Mouse (Mus musculus) forebrain, embryonic 12.5 days (tissue): ENCODE data around the gene Kmt2e. TPM values are rescaled to one million over a fixed set of nuclear protein-coding genes. Genes with fewer than 3 reads are reported as not detected.
"Not testable (repeated sequence)": the region's sequence is repeated elsewhere in the genome, so short reads cannot be mapped to it uniquely, and the experiment has no call there.

Experiments used
- ATAC-seq: fragments of 200-750 bp; cut with Nextera tagmentation; 2 replicates; pipeline ENCODE4 v1.8.0; 2017; ENCODE audit warnings: moderate TSS enrichment; ENCODE audit not compliant: low FRiP score
- H3K27ac ChIP-seq: fragments of 300-500 bp; sonication (generic); 2 replicates; pipeline ENCODE4 v1.5.1; 2016; ENCODE audit warnings: mild to moderate bottlenecking
- H3K27me3 ChIP-seq: fragments of 300-500 bp; sonication (generic); 2 replicates; pipeline ENCODE4 v1.6.1; 2016; ENCODE audit warnings: mild to moderate bottlenecking
- H3K36me3 ChIP-seq: fragments of 300-500 bp; sonication (generic); replicated peaks from 2 replicates; pipeline ENCODE4 v1.6.1; 2016; ENCODE audit warnings: mild to moderate bottlenecking
- H3K4me1 ChIP-seq: fragments of 300-500 bp; sonication (generic); 2 replicates; pipeline ENCODE4 v1.6.1; 2016
- H3K4me2 ChIP-seq: fragments of 300-500 bp; sonication (generic); 2 replicates; pipeline ENCODE4 v1.6.1; 2016; ENCODE audit warnings: mild to moderate bottlenecking, moderate library complexity
- H3K4me3 ChIP-seq: fragments of 300-500 bp; sonication (generic); replicated peaks from 2 replicates; pipeline ENCODE4 v1.5.1; 2016; ENCODE audit warnings: mild to moderate bottlenecking
- H3K9ac ChIP-seq: fragments of 300-500 bp; sonication (generic); 2 replicates; pipeline ENCODE4 v1.6.1; 2016; ENCODE audit warnings: mild to moderate bottlenecking
- H3K9me3 ChIP-seq: fragments of 300-500 bp; sonication (generic); 2 replicates; pipeline ENCODE4 v1.6.1; 2016
- WGBS: fragments of 180-500 bp; shearing (Covaris S2); methylation state at CpG from one replicate; pipeline ENCODE4 v1.1.7; 2016; 5-methylcytosine and 5-hydroxymethylcytosine counted together
- polyA plus RNA-seq: library from polyadenylated mRNA; unstranded; fragments of >200 nt; fragmentation: Nextera tagmentation; extraction: Ambion mirVana; gene quantifications from 2 replicates; pipeline ENCODE4 v1.2.1, GENCODE M21; 2016

Kmt2e gene
- polyA plus RNA-seq, 1 experiment from 2014 or later: 138 TPM

DNA sequence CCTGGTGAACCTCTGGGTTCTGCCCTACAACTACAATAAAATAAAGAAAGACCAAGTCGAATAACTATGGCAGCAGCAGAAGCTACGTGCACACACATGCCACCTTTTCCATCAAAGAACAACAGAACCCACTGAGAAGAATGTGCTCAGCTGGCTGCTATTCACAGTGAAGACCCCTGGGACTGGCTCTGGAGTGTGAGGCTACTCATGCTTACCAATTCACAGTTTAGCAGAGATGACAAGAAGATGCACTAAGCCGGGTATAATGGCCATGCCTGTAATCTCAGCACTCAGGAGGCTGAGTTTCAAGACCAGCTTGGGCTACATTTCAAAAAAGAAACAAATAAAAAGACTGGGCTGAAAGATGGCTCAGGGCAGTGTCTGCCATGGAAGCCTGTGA, 82.7 kb downstream of the Kmt2e start:
- Histone ChIP-seq H3K27me3 (no peaks in the 10 kb centered on the region), H3K4me3 (no peak overlapping the region), H3K4me1 (peaks cover 9% of the 10 kb centered on the region), H3K4me2 (no peak overlapping the region), H3K36me3 (peaks cover 49% of the 10 kb centered on the region), H3K9me3 (no peaks in the 10 kb centered on the region), H3K27ac (peak overlapping the region; percentile 66; the same call in 1 of the 2 replicates), H3K9ac (no peak overlapping the region)
- 51% methylated on average over 3 of the region's 3 CpGs for WGBS
- ATAC-seq: peak; percentile 55

DNA sequence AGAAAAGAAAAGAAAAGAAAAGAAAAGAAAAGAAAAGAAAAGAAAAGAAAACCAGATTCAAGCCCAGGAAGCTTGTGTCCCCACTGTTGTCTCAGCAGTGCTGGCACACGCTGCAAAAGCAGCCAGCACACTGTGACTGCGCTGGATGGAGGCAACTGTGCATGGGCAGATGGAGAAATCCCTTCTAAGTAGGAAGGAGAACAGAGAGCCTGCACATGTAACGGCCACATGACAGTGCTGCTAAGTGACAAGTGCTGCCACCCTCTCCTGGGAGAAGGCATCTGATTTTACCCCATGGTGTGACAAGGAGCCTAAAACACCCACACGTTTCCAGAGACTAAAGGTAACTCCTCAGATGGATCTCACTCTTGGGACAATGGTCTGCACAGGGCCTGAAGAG, 83.6 kb downstream of the Kmt2e start:
- WGBS: 64% methylated on average over 4 of the region's 4 CpGs
- Histone ChIP-seq H3K27me3 (no peaks in the 10 kb centered on the region), H3K27ac (no peak overlapping the region), H3K4me3 (no peak overlapping the region), H3K9ac (no peak overlapping the region), H3K4me1 (peaks cover 9% of the 10 kb centered on the region), H3K36me3 (peaks cover 52% of the 10 kb centered on the region), H3K9me3 (no peaks in the 10 kb centered on the region), H3K4me2 (no peak overlapping the region)
- no peak for ATAC-seq

DNA sequence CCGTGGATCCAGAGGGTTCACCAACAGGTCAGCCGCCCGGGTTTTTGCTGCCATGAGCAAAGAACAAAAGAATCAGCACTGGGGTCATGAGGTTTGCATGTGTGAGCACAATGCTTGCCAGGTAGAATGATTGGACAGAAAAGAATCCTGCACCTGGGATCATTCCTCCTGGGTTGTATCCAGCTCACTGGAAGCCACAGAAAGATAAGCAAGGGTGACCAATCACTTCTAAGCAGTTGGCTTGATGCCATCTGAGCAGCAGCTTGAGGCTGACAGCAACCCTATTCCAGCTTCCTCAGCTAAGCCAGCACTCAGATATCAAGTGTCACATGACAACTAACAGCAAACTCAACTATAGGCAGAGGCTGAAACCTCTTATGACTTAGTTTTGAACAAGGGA, 84.4 kb downstream of the Kmt2e start:
- WGBS: 87% methylated on average over 3 of the region's 3 CpGs
- Histone ChIP-seq H3K4me1 (peaks cover 9% of the 10 kb centered on the region), H3K4me2 (no peak overlapping the region), H3K27ac (no peak overlapping the region), H3K4me3 (no peak overlapping the region), H3K36me3 (peaks cover 47% of the 10 kb centered on the region), H3K27me3 (no peaks in the 10 kb centered on the region), H3K9ac (no peak overlapping the region), H3K9me3 (no peaks in the 10 kb centered on the region)
- no peak for ATAC-seq

DNA sequence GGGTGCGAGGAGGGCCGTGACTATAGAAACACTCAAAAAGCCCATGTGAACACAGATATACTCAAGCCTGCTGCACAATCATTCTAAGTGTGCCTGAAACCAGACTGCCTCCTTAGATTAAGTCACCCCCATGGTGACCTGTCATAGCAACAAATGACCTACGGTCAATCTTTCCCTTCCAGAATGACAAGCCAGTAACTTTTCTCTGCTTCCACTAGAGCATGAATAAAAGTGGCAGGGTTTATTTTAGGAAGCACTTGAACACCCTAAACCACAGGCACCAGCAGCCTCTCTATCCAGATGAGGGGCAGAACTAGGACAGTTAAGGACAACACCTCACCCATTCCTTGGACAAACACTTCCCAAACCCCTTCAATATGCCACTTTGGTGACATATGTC, 85.4 kb downstream of the Kmt2e start:
- ATAC-seq: no peak
- no peak overlapping the region for H3K4me2 ChIP-seq
- no peak overlapping the region for H3K4me3 ChIP-seq
- no peak overlapping the region for H3K27ac ChIP-seq
- H3K9me3 ChIP-seq: no peaks in the 10 kb centered on the region
- peaks cover 47% of the 10 kb centered on the region for H3K36me3 ChIP-seq
- H3K4me1 ChIP-seq: peaks cover 9% of the 10 kb centered on the region
- H3K9ac ChIP-seq: no peak overlapping the region
- 91% methylated on average over 3 of the region's 3 CpGs for WGBS
- no peaks in the 10 kb centered on the region for H3K27me3 ChIP-seq

DNA sequence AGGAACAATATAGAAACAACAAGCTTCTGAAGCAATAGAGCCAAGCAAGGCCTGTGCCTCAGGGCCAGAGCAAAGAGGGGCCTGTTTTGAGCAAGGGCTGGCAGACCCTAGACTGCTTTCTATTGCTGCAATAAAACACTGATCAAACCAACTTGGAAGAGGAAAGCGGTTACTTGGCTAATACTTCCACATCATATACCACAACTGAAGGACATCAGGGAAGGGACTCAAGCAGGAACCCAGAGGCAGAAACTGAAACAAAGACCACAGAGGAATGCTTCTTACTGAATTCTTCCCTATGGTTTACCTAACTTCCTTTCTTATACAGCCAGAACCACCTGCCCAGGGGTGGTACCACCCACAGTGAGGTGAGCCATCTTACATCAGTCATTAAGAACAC, 87.4 kb downstream of the Kmt2e start:
- Histone ChIP-seq H3K4me3 (no peak overlapping the region), H3K4me2 (no peak overlapping the region), H3K9ac (no peak overlapping the region), H3K9me3 (no peaks in the 10 kb centered on the region), H3K27ac (no peak overlapping the region), H3K36me3 (peaks cover 47% of the 10 kb centered on the region), H3K27me3 (no peaks in the 10 kb centered on the region), H3K4me1 (peaks cover 9% of the 10 kb centered on the region)
- 96% methylated on average over 1 of the region's 1 CpGs for WGBS
- no peak for ATAC-seq

DNA sequence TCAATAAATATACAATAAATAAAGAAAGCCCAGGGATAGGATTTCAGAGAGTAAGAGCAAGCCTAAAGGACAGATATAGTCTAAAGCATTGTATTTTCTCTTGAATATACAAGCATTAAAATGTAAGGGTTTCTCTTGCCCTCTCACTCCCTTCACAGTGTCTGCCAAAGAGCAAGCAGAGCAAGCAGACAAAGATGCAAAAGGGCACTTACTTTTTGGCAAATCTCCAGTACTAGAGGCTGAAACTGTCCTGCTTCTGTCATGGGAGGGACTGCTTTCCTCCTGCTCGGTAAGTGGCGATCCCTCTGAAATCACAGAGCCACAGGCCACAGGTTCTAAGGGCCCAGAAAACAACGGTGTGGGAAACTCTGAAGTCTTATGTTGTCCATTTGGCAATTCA, 89.7 kb downstream of the Kmt2e start:
- H3K27ac ChIP-seq: no peak overlapping the region
- no peaks in the 10 kb centered on the region for H3K27me3 ChIP-seq
- H3K4me1 ChIP-seq: no peaks in the 10 kb centered on the region; the same call in 1 of the 2 replicates
- no peaks in the 10 kb centered on the region for H3K9me3 ChIP-seq
- H3K9ac ChIP-seq: no peak overlapping the region
- H3K4me2 ChIP-seq: no peak overlapping the region
- WGBS: 95% methylated on average over 3 of the region's 3 CpGs
- no peak overlapping the region for H3K4me3 ChIP-seq
- ATAC-seq: no peak
- H3K36me3 ChIP-seq: peaks cover 47% of the 10 kb centered on the region

DNA sequence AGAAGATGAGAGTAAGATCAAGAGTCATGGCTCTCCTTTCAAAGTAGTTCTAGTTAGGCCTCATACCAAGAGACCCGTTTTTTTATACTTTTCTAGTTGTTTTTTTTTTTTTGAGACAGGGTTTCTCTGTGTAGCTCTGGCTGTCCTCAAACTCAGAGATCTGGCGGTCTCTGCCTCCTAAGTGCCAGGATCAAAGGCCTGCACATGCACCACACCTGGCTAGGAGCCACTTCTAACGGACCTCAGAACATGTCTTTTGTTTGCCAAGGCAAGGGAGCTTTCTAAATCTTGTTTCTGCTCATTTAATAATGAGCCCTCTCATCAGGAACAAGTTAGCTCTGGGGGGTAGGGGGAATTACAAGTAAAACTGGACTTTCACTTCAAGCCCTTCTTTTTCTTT, 90.4 kb downstream of the Kmt2e start:
- Histone ChIP-seq H3K4me3 (no peak overlapping the region), H3K36me3 (peaks cover 46% of the 10 kb centered on the region), H3K4me1 (no peaks in the 10 kb centered on the region), H3K27me3 (no peaks in the 10 kb centered on the region), H3K9me3 (no peaks in the 10 kb centered on the region), H3K4me2 (no peak overlapping the region), H3K27ac (no peak overlapping the region), H3K9ac (no peak overlapping the region)
- no peak for ATAC-seq
- 72% methylated on average over 3 of the region's 3 CpGs for WGBS

DNA sequence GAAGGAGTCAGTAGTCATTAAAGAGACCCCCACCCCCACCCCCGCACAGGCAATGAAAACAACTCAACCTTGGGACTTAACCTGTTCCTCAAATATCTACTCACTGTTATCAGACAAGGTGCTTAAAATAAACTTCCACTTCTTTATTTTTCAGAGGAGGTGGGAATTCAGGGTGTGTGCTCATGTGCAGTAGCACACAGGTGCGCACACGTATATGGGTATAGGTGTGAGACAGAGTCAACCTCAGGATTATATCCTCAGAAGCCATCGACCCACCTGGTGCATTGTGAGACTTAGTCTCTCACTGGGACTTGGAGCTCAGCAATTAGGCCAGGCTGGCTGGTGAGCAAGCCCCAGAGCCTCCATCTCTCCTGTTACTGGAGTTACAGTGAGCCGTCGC, 96.9 kb downstream of the Kmt2e start:
- no peak for ATAC-seq

DNA sequence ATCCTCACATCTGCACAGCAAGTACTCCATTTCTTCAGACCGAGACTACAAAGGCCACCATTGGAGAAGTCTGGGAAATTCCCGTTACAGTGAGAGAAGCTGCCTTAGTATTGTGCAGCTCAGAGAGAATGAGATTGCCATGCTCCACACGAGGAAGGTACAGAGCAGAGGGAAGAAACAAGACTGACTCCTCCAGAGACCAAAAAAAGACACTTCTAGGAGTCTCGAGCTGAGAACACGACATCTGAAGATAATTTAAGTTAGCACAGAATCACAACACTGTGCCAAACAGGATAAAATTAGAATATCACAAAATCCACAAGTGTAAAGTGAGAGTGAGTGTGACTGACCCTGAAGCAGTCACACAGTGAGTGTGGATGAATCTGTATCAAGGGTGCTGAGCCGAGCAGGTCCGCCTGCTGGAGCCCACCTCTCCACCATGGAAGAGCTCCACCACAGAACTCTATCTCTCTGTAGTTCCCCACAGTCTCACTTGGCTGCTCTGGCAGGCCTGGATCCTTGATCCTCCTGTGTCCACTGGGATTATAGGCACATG, 97.4 kb downstream of the Kmt2e start:
- H3K9me3 ChIP-seq: no peaks in the 10 kb centered on the region
- no peak overlapping the region for H3K27ac ChIP-seq
- H3K4me1 ChIP-seq: peaks cover 6% of the 10 kb centered on the region; the same call in 1 of the 2 replicates
- peaks cover 10% of the 10 kb centered on the region for H3K36me3 ChIP-seq
- ATAC-seq: no peak
- H3K27me3 ChIP-seq: no peaks in the 10 kb centered on the region
- no peak overlapping the region for H3K9ac ChIP-seq
- 85% methylated on average over 7 of the region's 7 CpGs for WGBS
- no peak overlapping the region for H3K4me3 ChIP-seq
- H3K4me2 ChIP-seq: no peak overlapping the region

More for the DNA sequence above, 96.9 kb downstream of the Kmt2e start:
- Histone ChIP-seq H3K4me2 (no peak overlapping the region), H3K27me3 (no peaks in the 10 kb centered on the region), H3K27ac (no peak overlapping the region), H3K4me3 (no peak overlapping the region), H3K36me3 (peaks cover 10% of the 10 kb centered on the region), H3K9ac (no peak overlapping the region), H3K4me1 (peaks cover 6% of the 10 kb centered on the region; the same call in 1 of the 2 replicates), H3K9me3 (no peaks in the 10 kb centered on the region)
- WGBS: 92% methylated on average over 6 of the region's 6 CpGs

DNA sequence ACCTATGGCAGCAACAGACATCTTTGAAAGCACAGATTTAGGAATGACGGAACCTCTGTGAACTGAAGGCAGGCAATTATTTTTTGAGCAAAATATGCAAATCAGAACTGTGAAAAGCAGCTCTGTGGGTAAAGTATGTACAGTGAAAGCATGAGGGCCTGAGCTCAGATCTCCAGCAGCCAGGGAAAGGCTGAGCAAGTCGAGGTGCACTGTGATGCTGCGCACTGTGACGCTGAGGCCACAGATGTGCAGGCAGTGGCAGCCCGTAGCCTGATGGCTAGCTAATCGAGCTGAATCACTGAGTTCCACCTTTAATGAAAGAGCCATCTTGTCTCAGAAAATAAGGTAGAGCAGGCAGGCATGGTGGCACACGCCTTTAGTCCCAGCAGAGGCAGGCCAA, 101.5 kb downstream of the Kmt2e start:
- Histone ChIP-seq H3K4me3 (no peak overlapping the region), H3K36me3 (peaks cover 17% of the 10 kb centered on the region), H3K9me3 (no peaks in the 10 kb centered on the region), H3K27me3 (no peaks in the 10 kb centered on the region), H3K4me2 (no peak overlapping the region), H3K4me1 (peaks cover 6% of the 10 kb centered on the region; the same call in 1 of the 2 replicates), H3K9ac (no peak overlapping the region), H3K27ac (peak overlapping the region; percentile 51; the same call in 1 of the 2 replicates)
- 75% methylated on average over 7 of the region's 7 CpGs for WGBS
- no peak for ATAC-seq

DNA sequence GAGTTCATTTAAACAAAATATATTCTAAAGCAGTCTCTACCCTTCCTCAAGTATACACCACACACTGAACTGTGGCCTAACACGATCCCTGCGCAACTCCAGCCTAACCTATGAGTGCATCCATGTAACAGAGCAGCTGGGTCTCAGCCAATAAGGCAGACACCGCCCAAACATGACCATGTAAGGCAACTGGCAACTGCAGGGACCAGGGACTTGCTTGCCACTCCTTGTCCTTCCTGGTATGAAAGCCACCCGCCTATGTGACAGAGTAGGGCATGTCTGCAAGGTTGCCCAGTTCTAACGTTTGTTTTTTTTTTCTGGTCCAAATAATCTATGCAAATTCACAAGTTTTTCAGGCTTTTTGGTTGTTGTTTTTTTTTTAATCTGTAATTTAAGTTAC, 117.4 kb downstream of the Kmt2e start:
- no peaks in the 10 kb centered on the region for H3K9me3 ChIP-seq
- no peak for ATAC-seq
- no peak overlapping the region for H3K27ac ChIP-seq
- H3K4me3 ChIP-seq: no peak overlapping the region
- WGBS: 89% methylated on average over 5 of the region's 5 CpGs
- H3K4me2 ChIP-seq: no peak overlapping the region
- no peak overlapping the region for H3K9ac ChIP-seq
- no peaks in the 10 kb centered on the region for H3K27me3 ChIP-seq
- H3K4me1 ChIP-seq: no peaks in the 10 kb centered on the region
- H3K36me3 ChIP-seq: no peaks in the 10 kb centered on the region

DNA sequence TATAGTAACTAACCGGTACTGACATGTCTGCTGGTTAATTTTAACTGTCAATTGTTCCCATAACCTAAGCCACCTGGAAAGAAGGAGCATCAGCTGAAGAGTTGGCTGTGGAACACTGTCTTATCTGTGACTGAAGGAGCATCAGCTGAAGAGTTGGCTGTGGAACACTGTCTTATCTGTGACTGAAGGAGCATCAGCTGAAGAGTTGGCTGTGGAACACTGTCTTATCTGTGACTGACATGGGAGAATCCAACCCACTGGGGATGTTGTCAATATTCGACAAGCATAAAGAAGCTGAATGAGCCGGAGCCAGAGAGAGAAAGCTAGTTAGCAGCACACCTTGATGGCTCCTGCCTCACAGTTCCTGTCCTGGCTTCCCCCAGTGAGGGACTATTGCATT, 119.1 kb downstream of the Kmt2e start:
- 75% methylated on average over 3 of the region's 3 CpGs for WGBS
- ATAC-seq, H3K9ac ChIP-seq, H3K4me3 ChIP-seq, H3K4me2 ChIP-seq, H3K4me1 ChIP-seq, H3K36me3 ChIP-seq, H3K27ac ChIP-seq, H3K9me3 ChIP-seq, H3K27me3 ChIP-seq: not testable (repeated sequence)
